Mouse (Mus musculus): ENCODE measurements at regions not wholly inside any gene's neighbourhood (a gene's known extent, or its start where the extent isn't known, plus 50 kb on each side); places are given as distances from the start of the nearest gene placed in this dataset.

DNA sequence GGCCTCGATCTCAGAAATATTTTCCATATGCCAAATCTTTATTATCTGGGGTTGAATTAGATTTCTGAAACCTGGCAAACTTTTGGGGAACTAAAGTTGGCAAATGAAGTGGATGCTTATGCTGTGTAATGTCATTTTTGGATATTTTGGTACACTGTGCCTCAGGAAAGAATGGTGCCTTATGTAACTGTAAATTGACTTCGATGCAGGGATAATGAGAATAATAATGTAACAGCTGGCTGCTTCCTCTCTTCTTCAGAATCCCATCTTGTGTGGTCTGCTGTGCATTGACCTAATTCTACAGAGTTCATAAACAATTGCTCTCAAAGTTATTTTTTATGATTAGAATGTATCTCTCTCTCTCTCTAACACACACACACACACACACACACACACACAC, 545.6 kb downstream of the Tfap2b start:
- no peak for DNase-seq (ENCODE audit: low read depth, low spot score)

DNA sequence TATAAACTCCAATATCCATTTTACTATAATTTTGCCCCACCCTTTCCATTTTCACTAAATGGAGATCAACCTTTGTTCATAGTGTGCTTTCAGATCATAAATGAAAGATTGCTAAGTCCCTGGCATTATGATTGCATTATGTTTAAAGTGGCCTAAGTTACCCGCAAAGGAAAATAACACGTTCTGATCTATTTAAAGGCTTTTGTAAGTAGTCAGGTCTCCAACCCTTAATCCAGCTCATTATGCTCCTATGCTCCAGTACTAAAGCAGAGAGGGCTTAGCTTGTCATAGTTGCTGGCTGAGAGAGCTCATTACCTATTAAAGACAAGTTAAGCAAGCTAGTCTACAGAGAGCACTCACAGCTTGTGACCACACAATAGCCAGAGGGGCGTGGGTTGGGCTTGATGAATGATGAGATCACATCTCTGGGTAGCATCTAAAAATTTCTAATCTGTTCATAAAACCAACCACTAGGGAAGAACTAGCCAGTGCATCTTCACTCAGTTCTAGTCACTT, 549.3 kb downstream of the Tfap2b start:
- no peak for DNase-seq (ENCODE audit: low read depth, low spot score)

DNA sequence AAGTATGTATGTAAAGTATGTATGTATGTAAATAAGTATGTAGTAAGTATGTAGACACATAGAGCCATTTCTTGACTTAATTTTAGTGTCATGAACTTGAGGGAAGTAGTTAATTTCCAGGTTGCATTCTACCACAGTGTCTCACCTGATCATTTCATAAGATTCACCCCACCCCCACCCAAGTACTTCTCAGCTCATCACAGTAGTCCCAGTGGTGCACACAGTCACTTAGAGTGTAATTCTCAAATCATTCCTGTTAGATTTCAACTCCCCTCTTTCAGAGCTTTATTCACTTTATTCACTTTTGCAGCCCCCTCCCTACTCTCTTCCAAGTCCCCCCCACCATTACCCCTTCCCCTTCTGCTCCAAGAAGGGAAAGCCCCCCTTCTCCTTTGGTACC, 558.2 kb downstream of the Tfap2b start:
- DNase-seq (ENCODE audit: low read depth, low spot score): no peak

DNA sequence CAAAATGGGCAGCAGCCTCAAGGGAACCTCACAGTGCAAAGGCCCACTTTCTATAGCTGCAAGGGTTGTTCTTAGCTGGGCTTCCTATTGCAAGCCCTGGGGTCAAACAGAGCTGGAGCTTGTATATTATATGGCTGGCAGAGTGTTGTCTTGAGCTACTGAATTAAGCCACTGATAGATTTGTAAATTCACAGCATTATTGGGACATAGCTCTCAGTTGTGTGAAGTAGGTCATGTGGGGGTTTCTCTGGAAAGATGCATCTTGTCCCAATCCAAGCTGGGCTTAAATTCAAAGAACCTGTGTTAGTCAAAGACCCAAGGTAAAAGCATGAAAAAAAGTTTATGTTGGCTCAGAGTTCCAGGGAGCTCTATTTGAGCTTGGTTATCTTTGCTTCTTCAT, 563.6 kb downstream of the Tfap2b start:
- no peak for DNase-seq (ENCODE audit: low read depth, low spot score)

DNA sequence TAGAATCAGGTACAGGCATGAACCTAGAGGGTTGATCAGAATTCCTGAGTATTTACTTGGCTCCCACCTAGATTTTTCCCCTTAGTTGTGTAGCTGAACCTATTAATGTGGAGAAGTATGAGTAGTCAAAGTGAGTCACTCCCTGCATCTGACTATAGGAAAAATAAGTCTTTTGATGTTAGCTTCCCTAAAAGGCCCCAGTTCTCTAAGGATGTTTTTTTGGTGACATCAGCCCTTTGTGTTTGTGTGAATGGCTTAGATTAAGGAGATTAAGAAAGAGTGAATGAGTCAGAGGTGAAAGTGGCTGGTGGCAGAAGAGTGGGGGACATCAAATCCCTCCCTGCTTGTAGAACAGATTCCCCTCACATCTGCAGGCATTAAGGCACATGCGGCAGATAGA, 565.8 kb downstream of the Tfap2b start:
- no peak for DNase-seq (ENCODE audit: low read depth, low spot score)

DNA sequence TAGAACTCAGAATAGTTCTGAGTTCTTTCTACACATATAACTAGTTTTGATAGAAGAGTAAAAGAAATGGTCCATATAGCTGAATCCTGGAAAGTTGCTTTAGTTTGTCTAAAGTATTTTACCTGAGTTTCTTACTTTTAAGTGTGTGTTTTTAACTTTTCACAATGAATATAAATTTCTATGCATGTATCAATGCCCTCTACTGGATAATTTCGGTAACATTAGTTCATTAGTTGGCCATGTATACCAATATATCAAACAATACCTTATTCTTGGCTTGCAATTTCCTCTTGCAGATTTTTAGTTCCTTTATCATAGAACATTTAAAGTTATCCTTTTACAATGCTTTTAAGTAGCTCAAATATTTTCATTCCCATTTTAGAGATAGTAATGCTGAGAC, 568.8 kb downstream of the Tfap2b start:
- DNase-seq (ENCODE audit: low read depth, low spot score): no peak

DNA sequence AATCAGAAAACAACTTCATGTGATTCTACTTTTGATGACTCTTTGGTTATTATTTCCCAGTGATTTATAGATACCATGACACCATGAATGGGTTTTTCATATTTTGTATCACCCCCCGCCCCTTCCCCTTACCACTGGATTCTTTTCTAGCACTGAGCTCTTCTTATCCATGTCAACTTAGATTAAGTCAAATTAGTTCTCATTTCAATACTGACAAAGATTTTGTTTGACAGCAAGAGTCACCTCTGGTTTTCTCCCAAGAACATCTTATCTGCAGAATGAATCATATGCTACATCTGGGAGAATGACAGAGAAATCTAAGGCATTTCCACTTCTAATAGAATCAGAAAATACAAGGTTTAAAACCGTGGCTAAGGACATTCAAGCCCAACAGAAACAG, 578.3 kb downstream of the Tfap2b start:
- no peak for DNase-seq (ENCODE audit: low read depth, low spot score)

DNA sequence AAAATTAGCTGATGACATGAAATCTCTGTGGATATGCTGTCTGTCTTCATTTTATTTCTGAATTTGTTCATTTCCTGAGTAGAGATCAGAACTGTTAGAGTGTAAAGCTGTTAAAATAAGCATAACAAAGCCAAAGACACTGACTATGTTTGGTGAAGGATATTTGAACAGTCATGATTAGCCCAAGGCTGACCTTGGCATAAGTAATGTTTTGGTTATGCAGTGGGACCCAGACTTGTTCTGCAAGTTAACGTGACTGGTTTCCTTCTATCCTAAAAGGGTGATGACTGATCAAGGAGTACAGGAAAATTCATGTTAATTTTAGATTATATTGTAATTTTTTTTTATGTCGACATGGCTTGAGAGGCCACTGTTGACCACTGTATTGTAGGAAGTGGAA, 585.4 kb downstream of the Tfap2b start:
- no peak for DNase-seq (ENCODE audit: low read depth, low spot score)

DNA sequence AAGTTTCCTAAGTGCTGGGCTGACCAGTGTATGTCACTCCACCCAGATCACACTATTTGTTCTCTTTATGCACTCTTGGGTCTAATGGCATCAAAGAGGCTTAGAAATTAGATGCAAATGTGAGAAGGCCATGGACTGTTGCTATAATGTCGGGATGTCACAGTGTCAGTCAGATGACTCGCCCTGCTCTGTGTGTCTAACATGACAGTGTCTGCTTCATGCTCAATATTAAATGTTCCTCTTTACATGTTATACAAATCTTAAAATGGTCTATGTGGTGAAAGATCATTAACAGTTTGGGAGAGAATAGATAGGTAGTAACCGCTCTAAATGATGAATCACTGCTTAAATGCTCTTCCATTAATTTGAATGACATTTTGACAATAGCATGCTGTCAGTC, 617.2 kb downstream of the Tfap2b start:
- DNase-seq (ENCODE audit: low read depth, low spot score): no peak

DNA sequence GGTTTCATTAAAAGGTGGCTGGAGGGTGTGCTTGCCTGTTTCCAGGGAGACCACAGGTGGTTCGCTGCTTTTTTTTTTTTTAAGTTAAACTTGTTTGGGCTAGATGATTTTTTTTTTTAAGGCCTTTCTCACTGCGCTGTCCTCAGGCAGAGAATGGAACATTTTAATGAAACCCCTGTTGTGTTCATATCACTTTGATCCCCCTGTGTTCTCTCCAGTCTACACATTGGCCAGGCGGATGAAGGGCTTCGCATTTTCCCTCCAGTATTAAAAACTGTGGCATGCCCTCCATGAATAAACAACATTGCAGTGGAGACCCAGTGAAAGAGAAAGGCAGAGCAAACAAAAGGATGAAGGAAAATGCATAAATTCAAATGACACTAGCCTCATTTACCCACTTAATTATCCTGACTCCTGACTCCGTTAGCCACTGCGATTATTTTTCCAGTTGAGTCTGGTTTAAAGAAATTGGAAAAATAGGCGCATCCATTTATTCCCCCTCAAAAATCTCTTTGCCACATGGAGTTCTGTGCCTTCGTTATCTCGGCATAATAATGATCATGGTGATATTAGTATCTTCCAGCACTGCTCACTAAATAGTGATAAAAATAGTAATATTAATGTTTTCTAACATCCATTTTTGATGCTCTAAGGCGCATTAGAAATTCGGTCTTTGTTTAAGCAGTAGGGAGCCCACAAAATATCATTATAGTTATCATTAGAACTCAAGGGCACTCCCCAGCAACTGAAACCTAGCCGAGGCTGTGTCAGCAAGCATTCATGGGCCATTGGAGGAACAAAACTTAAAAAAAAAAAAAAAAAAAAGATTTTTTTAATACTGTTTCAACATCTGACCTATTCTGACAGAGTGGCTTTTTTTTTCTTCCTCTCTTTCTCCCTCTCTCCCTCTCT, 618.0 kb downstream of the Tfap2b start:
- no peak for DNase-seq (ENCODE audit: low read depth, low spot score)

DNA sequence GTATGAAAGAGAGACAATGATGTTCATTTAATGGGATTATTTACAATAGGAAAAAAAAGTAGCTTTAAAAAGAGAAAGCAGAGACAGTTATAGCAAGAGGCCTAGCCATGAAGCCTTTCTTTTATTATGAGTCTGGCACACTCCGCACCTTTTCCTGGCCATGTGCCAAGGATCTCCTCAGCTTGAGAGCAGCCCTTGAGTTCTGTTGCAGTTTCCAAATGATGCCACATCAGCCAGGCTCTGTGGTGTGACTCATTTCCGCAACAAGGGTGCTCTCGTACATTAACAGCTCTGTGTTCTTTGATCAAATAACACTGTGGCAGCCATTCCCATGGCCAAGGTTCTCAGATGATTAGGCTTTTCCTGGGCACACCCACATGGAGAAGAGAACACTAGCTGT, 641.2 kb downstream of the Tfap2b start:
- DNase-seq (ENCODE audit: low read depth, low spot score): no peak

DNA sequence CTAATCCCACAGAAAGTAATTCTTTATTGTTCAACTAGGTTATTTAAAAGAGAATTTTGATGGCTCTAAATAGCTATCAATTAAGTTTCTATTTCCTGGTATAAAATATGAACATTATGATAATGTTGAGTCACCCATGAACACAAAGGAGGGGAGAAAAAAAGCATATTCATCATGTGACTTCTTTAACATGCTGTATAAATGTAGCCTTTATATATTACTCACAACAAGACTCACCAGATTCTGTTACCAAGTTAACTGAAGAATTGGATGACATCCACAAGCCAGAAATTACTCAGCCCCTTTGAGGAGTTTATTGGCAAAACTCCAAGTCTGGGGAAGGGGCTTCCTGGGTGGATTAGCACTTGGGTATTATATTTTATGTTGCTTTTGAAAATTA, 648.5 kb downstream of the Tfap2b start:
- no peak for DNase-seq (ENCODE audit: low read depth, low spot score)

DNA sequence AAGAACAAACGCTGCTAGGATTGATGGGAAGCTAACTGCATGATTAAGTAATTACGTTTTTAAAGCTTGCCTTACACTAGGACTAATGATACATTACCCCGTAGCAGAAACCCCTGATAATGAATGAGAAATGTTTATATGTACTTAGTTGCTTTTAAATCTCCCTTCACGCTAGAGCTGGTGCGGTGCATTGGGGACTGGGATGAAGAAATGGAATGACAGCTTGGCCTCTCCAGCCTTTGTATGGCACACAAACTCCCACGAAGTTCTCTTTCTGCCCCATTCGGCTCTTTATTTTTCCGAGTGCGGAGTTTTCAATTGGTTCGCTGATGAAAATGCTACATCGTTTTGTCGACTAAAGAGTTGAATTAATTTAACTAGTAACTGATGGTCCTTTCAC, 659.8 kb downstream of the Tfap2b start:
- no peak for DNase-seq (ENCODE audit: low read depth, low spot score)

DNA sequence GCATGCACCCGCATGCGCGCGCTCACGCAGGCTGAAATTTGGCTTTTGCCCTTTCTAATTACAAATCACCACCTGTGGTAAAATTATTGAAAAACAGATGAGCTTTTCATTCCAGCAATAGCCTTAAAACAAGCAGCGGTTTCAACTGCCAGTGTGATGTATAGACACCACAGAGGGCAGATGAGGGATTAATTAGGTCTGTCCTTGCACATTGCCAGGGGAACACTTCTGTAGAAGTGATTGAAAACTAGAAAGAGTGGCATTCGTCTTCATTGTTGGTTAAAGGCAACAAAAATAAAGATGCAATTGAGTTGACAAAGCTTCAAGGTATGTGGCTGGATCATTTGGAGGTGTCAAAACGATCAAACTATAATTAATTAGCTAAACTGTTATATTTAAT, 672.5 kb downstream of the Tfap2b start:
- no peak for DNase-seq (ENCODE audit: low read depth, low spot score)

DNA sequence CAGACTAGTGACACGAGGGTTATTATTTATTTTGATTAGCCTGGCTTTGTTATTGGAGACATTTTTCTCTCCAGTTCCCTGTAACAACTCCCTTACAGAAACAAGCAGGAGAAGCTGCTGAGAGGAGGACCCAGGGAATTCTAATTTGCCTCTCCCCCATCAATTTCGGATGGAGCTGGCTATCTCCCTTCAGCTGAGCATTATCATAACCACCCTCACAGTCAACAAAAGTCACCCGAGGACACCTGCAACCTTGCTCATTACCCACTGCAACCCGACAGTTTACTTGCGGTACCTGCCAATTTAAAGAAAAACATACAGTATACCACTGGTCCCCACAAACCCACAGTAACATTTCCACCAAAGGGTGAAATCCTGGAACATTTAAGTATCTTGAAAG, 690.7 kb downstream of the Tfap2b start:
- no peak for DNase-seq (ENCODE audit: low read depth, low spot score)

DNA sequence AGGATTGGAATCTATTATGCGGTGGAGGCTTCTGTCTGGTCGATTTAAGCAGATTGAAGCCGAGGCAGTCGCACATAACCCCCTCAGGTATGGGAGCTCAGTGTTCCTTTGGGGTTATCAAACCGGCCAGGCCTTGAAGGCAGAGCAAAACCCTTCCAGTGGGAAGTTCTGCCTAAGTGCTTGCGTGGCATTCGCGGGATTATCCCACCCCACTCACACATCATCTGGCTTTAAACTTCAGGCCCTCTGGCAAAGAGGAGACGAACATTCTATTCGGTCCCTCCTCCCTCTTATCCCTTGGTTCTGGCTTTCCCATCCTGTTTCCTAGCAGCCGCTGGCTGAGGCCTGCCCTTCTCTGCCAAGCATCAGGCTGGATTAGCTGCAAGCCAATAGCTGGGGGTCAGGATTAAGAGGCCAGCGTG, 691.2 kb downstream of the Tfap2b start:
- DNase-seq (ENCODE audit: low read depth, low spot score): no peak

DNA sequence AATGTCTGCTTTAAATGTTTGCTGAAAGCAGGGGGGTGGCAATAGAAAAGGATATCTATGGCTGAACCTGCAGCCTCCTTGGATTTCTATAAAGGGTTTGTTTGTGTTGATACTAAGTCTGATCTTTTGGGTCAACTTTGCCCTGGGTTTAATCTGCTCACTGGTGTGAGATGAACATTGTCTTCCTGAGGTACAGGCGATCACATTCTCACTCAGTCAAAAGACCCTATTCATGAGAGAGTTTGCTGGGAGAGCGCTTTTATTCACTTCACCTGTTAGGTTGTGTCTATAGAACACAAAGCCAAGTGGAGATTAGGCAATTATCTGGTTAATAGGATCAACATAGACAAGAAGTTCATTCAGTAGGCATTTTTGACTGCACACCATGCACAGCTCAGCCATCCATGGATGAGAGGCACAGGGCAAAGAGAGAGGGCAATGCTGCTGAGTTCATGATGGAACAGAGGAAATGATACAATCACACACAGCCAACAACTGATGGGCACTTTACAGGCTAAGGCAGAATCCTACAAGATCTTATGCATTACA, 692.3 kb downstream of the Tfap2b start:
- DNase-seq (ENCODE audit: low read depth, low spot score): no peak

DNA sequence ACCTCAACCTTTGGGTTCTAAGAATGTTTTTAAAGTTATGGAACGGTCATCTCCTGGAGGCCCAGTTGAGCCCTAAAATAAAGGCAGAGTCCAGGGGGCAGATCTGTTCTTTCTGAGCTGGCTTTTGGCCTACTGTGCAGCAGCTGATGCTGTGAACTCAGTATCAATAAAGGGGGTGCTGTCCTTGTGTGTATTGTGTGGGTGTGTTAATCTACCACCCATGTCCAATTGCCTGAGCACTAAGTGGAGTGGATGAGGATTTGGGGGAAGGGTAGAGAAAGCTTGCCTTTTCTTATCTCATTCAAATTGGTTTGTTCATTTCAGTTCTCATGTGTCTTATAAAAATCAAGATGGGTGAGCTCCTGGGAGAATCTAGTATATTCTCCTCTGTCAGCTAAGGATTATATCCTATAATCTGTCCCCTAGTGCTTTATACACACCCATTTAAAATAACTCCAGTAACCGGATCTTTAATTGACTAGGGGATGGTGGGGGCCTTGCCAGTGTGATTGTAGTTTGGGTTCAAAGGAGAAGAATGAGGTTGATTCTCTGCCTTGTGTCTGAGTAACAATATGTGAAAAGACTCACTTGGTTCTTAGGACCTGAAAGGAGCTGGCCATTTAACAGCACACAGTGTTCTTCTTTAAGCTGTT, 703.6 kb downstream of the Tfap2b start:
- DNase-seq (ENCODE audit: low read depth, low spot score): no peak

DNA sequence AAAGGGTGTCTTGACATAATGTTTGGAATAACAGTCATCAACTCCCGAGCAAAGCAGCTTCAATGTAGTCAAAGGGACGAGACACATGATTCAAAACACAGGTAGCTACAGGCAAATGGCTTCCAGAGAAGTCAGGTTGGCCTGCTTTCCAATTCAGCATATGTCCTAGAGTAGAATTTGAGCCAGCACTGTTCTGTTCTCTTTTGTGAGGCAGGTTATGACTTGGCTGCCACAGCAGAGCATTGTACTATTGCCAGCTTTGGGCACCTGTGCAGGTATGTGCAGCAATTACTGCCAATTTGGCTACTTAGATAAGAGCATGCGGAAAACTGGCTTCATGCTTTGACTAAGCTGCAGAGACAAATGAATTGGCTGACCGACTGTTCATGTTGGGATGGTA, 699.1 kb downstream of the Pkhd1 start:
- DNase-seq (ENCODE audit: low read depth, low spot score): no peak

DNA sequence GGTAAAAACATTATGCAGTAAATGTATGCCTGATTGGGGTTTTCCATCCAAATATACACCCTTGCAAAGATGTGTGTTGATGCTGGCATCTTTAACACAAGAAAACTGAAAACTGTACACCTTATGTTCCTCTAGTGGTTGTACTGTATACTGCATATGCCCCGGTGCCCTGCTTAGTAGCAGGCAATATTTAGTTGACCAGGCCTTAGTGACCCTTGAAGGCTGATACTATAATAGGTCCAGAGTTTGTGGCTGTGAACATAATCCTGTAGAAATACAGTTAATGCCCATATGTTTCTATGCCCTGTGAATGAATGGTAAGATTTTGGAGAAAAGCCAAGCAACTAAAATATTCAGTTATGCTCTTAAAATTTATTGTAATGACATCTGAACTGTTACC, 690.7 kb downstream of the Pkhd1 start:
- no peak for DNase-seq (ENCODE audit: low read depth, low spot score)

DNA sequence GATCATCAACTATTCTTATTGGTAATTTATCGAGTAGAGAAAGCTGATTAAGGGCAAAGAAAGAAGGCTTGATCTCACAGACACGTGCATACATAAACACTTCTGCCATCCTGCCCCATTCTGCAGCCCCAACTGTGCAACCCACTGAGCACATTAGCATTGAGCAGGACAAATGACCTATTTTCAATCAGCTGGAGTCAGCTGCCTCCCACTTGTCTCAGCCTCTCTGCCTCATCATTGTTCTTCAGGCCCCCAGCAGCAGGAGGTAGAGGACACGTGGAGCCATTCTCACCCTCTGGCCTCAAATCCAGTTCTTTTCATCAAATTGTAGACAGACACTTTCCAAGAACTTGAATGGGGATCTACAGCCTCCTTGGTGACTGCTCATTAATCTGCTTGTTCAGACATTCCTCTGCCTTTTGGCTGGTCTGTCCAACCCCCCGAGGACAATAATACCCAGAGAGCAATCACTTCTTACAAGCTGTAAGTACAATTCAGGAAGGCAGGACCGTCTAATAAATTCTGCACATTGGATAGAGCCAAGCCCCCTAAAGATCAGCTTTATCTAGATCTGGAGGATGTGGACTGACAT, 690.0 kb downstream of the Pkhd1 start:
- DNase-seq (ENCODE audit: low read depth, low spot score): peak; percentile 2

DNA sequence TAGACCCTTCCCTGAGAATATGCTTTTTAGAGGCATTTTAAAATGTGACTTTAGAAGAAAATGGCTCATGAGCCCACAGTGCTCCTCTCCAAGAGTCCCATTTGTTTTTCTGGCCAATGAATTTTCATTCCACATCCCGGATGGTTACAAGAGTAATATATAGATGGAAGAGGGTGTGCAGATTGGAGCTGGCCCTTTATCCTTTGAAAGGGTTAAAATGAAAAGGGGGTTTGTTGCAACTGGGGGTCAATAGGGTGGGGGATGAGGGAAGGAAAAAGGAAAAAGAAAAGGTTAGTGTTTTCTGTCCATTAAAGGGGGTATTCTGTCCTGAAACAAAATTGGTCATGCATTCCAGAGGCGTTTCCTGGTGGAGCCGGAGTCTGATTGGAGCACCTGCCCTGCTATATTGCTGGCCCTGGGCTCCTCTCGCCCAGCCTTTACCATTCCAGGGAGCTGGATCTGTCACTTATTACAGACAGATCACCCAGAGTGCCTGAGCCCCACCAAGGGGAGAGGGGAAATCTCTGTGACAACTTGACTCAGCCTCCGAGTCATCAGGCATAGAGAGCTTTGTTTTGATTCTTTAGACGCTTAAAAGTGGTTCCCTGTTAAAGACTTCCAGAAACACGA, 666.7 kb downstream of the Pkhd1 start:
- no peak for DNase-seq (ENCODE audit: low read depth, low spot score)
